Mouse (Mus musculus) right cerebral cortex, adult 2 months (tissue): ENCODE data around the gene Hpca.

Experiments
- DNase-seq, 2 experiments: peaks; one replicate each; pipeline ENCODE4 v3.0.0; 2021 to 2022; ENCODE audit warnings: low spot score in 2 of 2

Hpca gene

GRCm38 (mm10) chr4:129111350-129111749 lies 10.5 kb downstream of the Hpca start:
- DNase-seq = no peak

- DNase-seq = no peak
Observed at GRCm38 (mm10) chr4:129110804-129111203, 11.0 kb downstream of the Hpca start.

- DNase-seq = no peak
Observed at GRCm38 (mm10) chr4:129108624-129109023, 13.2 kb downstream of the Hpca start.

- no peak for DNase-seq
Observed at GRCm38 (mm10) chr4:129107348-129107899, 14.4 kb downstream of the Hpca start.

GRCm38 (mm10) chr4:129106073-129106472 lies 15.8 kb downstream of the Hpca start:
- no peak for DNase-seq

GRCm38 (mm10) chr4:129105356-129105755 lies 16.5 kb downstream of the Hpca start, which contains the start of gene Tmem54:
TSS of gene Tmem54 (plus strand) at chr4:129105548.
- no peak for DNase-seq

- no peak for DNase-seq
Observed at GRCm38 (mm10) chr4:129102133-129102829, 19.6 kb downstream of the Hpca start.

GRCm38 (mm10) chr4:129097006-129097405 lies 24.8 kb downstream of the Hpca start:
- no peak for DNase-seq

- no peak for DNase-seq
Observed at GRCm38 (mm10) chr4:129095276-129095675, 26.6 kb downstream of the Hpca start.

GRCm38 (mm10) chr4:129087850-129088249 lies 34.0 kb downstream of the Hpca start:
- DNase-seq = no peak

GRCm38 (mm10) chr4:129086078-129086477 lies 35.8 kb downstream of the Hpca start:
- DNase-seq = peak; percentile 84 to 87

- no peak for DNase-seq
Observed at GRCm38 (mm10) chr4:129084896-129085295, 36.9 kb downstream of the Hpca start.

GRCm38 (mm10) chr4:129082379-129083115 lies 39.3 kb downstream of the Hpca start:
- DNase-seq = peak; percentile 72 to 76

GRCm38 (mm10) chr4:129081939-129082338 lies 39.9 kb downstream of the Hpca start:
- DNase-seq = no peak

- peak; percentile 32 to 43 for DNase-seq
Observed at GRCm38 (mm10) chr4:129081512-129081911, 40.3 kb downstream of the Hpca start.

GRCm38 (mm10) chr4:129081041-129081440 lies 40.8 kb downstream of the Hpca start:
- no peak for DNase-seq

GRCm38 (mm10) chr4:129079126-129079525 lies 42.7 kb downstream of the Hpca start:
- DNase-seq = no peak

- DNase-seq = no peak
Observed at GRCm38 (mm10) chr4:129068848-129069247, 53.0 kb downstream of the Hpca start.

GRCm38 (mm10) chr4:129067638-129068415 lies 54.0 kb downstream of the Hpca start:
- no peak for DNase-seq

- no peak for DNase-seq
Observed at GRCm38 (mm10) chr4:129065688-129066236, 56.1 kb downstream of the Hpca start.

- no peak for DNase-seq
Observed at GRCm38 (mm10) chr4:129062281-129063075, 59.4 kb downstream of the Hpca start.
